Mouse (Mus musculus): ENCODE results near the gene Olfr20. TPM values are rescaled to one million over a fixed set of nuclear protein-coding genes. Genes with fewer than 3 reads are reported as not detected.

Gene Olfr20
- total and polyA plus RNA-seq, 2 experiments from 2014 or later: not detected

DNA sequence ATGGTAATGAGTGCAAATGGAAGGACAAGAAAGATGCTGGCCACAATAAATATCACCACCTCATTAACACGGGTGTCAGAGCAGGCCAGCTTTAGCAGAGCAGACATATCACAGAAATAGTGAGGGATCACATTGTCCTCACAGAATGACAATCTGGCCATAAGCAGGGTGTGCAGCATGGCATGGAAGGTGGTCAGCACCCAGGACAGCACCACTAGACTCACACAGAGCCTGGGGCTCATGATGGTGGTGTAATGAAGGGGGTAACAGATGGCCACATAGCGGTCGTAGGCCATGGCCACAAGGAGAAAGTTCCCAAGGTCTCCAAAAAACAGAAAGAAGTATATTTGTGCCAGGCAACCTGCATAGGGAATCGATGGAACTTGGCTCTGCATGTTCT lies 44.8 kb downstream of the Olfr20 start:
- Histone ChIP-seq H3K27ac (ENCODE audit: low read depth, low read length) (no peak overlapping the region), H3K4me3 (ENCODE audit: low read depth, low read length) (no peak overlapping the region), H3K9ac (replicated peaks; ENCODE audit: low read length, poor library complexity, severe bottlenecking) (no peak overlapping the region), H3K4me1 (ENCODE audit: insufficient read depth, low read length) (no peaks in the 10 kb centered on the region), H3K27me3 (ENCODE audit: insufficient read depth, low read length) (no peaks in the 10 kb centered on the region), H3K9me3 (ENCODE audit: low read length) (0 out of 2 replicates have a peak, but pooled peaks cover under 1% of the 10 kb centered on the region), H3K36me3 (ENCODE audit: insufficient read depth, low read length) (no peaks in the 10 kb centered on the region), H3K4me2 (ENCODE audit: low read depth, low read length, poor library complexity, severe bottlenecking) (no peak overlapping the region)
- WGBS: 76% methylated on average over 4 of the region's 4 CpGs
- no peak for DNase-seq (ENCODE audit: low spot score)
- no peak for ATAC-seq (ENCODE audit: low FRiP score)
- no peak for TF ChIP-seq CTCF (IDR thresholded peaks at IDR 0.05)

DNA sequence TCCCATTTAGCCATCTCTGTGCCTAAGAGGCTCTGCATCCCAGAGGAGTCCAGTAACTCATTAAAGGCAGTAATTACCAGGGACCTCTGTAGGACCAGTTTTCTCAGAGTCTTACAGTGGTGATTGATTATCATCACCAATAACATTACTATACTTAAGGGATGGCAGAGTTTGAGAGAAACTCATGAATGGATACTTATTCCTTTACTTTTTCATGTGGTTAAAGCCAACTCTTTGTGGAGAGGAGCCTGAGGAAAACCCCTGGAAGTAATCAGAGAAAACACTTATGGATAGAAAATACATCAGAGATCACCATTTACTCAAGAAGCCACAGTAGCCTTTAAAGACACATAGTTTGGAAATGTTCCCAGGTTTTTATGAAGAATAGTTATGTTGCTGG lies 48.9 kb downstream of the Olfr20 start, which contains the start of gene Olfr1:
Gene Olfr1 (minus strand): TSS at position 101 of the 400 bp plus-strand sequence.
- Histone ChIP-seq H3K36me3 (ENCODE audit: insufficient read depth, low read length) (no peaks in the 10 kb centered on the region), H3K4me1 (ENCODE audit: insufficient read depth, low read length) (no peaks in the 10 kb centered on the region), H3K9ac (replicated peaks; ENCODE audit: low read length, poor library complexity, severe bottlenecking) (no peak within 1 kb of the TSS)

More for the DNA sequence above, 48.9 kb downstream of the Olfr20 start, which contains the start of gene Olfr1:
- H3K27ac ChIP-seq (ENCODE audit: low read depth, low read length): no peak within 1 kb of the TSS
- no peak for DNase-seq (ENCODE audit: low spot score)
- H3K27me3 ChIP-seq (ENCODE audit: insufficient read depth, low read length): no peaks in the 10 kb centered on the region
- no peak for ATAC-seq (ENCODE audit: low FRiP score)
- H3K4me2 ChIP-seq (ENCODE audit: low read depth, low read length, poor library complexity, severe bottlenecking): no peak within 1 kb of the TSS
- H3K4me3 ChIP-seq (ENCODE audit: low read depth, low read length): no peak within 1 kb of the TSS
- no peak for TF ChIP-seq CTCF (IDR thresholded peaks at IDR 0.05)
- H3K9me3 ChIP-seq (ENCODE audit: low read length): 0 out of 2 replicates have a peak, but pooled peaks cover 2% of the 10 kb centered on the region

Other genes starting within 250 kb of the Olfr20 start
- gene Haspin, start 212.5 kb upstream of the Olfr20 start, total RNA-seq (2014; rRNA removed): 0.60 and 1.4 TPM in 2 replicates
- 0.97 and 1.3 TPM in 2 replicates for gene Haspin, start 212.5 kb upstream of the Olfr20 start, polyA plus RNA-seq (2015; fragmentation: Nextera tagmentation; extraction: Ambion mirVana)
- 1.1 TPM in 1 of 2 replicates, not detected in the other for gene P2rx5, start 190.4 kb upstream of the Olfr20 start, total RNA-seq (2014; rRNA removed)
- gene P2rx5, start 190.4 kb upstream of the Olfr20 start, polyA plus RNA-seq (2015; fragmentation: Nextera tagmentation; extraction: Ambion mirVana): 0.28 and 0.50 TPM in 2 replicates
- gene Emc6, start 173.7 kb upstream of the Olfr20 start, total RNA-seq (2014; rRNA removed): 141 and 143 TPM in 2 replicates
- gene Emc6, start 173.7 kb upstream of the Olfr20 start, polyA plus RNA-seq (2015; fragmentation: Nextera tagmentation; extraction: Ambion mirVana): 169 and 182 TPM in 2 replicates
- 43.8 and 55.6 TPM in 2 replicates for gene Tax1bp3, start 173.7 kb upstream of the Olfr20 start, total RNA-seq (2014; rRNA removed)
- 91.0 and 100 TPM in 2 replicates for gene Tax1bp3, start 173.7 kb upstream of the Olfr20 start, polyA plus RNA-seq (2015; fragmentation: Nextera tagmentation; extraction: Ambion mirVana)
- 21.5 and 22.9 TPM in 2 replicates for gene Ctns, start 151.7 kb upstream of the Olfr20 start, total RNA-seq (2014; rRNA removed)
- 13.0 and 13.3 TPM in 2 replicates for gene Ctns, start 151.7 kb upstream of the Olfr20 start, polyA plus RNA-seq (2015; fragmentation: Nextera tagmentation; extraction: Ambion mirVana)
- gene Shpk, start 151.3 kb upstream of the Olfr20 start, total RNA-seq (2014; rRNA removed): 2.2 and 2.7 TPM in 2 replicates
- 2.2 and 2.3 TPM in 2 replicates for gene Shpk, start 151.3 kb upstream of the Olfr20 start, polyA plus RNA-seq (2015; fragmentation: Nextera tagmentation; extraction: Ambion mirVana)
- gene Trpv1, start 116.5 kb upstream of the Olfr20 start, total RNA-seq (2014; rRNA removed): 0.33 and 0.42 TPM in 2 replicates
- 0.31 and 0.47 TPM in 2 replicates for gene Trpv1, start 116.5 kb upstream of the Olfr20 start, polyA plus RNA-seq (2015; fragmentation: Nextera tagmentation; extraction: Ambion mirVana)
- gene Trpv3, start 83.4 kb upstream of the Olfr20 start, total RNA-seq (2014; rRNA removed): 0.27 and 0.66 TPM in 2 replicates
- 0.20 and 0.31 TPM in 2 replicates for gene Trpv3, start 83.4 kb upstream of the Olfr20 start, polyA plus RNA-seq (2015; fragmentation: Nextera tagmentation; extraction: Ambion mirVana)
- 3.0 and 3.9 TPM in 2 replicates for gene Aspa, start 21.2 kb upstream of the Olfr20 start, total RNA-seq (2014; rRNA removed)
- gene Aspa, start 21.2 kb upstream of the Olfr20 start, polyA plus RNA-seq (2015; fragmentation: Nextera tagmentation; extraction: Ambion mirVana): 4.2 and 5.0 TPM in 2 replicates
- not detected in 2 replicates for gene Gm49340, start 21.0 kb upstream of the Olfr20 start, total RNA-seq (2014; rRNA removed)
- gene Gm49340, start 21.0 kb upstream of the Olfr20 start, polyA plus RNA-seq (2015; fragmentation: Nextera tagmentation; extraction: Ambion mirVana): not detected in 2 replicates
- not detected in 2 replicates for gene Spata22, start 21.0 kb upstream of the Olfr20 start, total RNA-seq (2014; rRNA removed)
- 0.16 and 0.31 TPM in 2 replicates for gene Spata22, start 21.0 kb upstream of the Olfr20 start, polyA plus RNA-seq (2015; fragmentation: Nextera tagmentation; extraction: Ambion mirVana)
- gene Olfr376, start 20.5 kb downstream of the Olfr20 start, total RNA-seq (2014; rRNA removed): not detected in 2 replicates
- not detected in 2 replicates for gene Olfr376, start 20.5 kb downstream of the Olfr20 start, polyA plus RNA-seq (2015; fragmentation: Nextera tagmentation; extraction: Ambion mirVana)
- gene Olfr1, start 48.8 kb downstream of the Olfr20 start, total RNA-seq (2014; rRNA removed): not detected in 2 replicates
- gene Olfr1, start 48.8 kb downstream of the Olfr20 start, polyA plus RNA-seq (2015; fragmentation: Nextera tagmentation; extraction: Ambion mirVana): not detected in 2 replicates
- gene Olfr378, start 77.7 kb downstream of the Olfr20 start, total RNA-seq (2014; rRNA removed): not detected in 2 replicates
- gene Olfr378, start 77.7 kb downstream of the Olfr20 start, polyA plus RNA-seq (2015; fragmentation: Nextera tagmentation; extraction: Ambion mirVana): not detected in 2 replicates
- gene Olfr380, start 106.7 kb downstream of the Olfr20 start, total RNA-seq (2014; rRNA removed): not detected in 2 replicates
- gene Olfr380, start 106.7 kb downstream of the Olfr20 start, polyA plus RNA-seq (2015; fragmentation: Nextera tagmentation; extraction: Ambion mirVana): not detected in 2 replicates
- gene Olfr381, start 140.8 kb downstream of the Olfr20 start, total RNA-seq (2014; rRNA removed): not detected in 2 replicates
- not detected in 2 replicates for gene Olfr381, start 140.8 kb downstream of the Olfr20 start, polyA plus RNA-seq (2015; fragmentation: Nextera tagmentation; extraction: Ambion mirVana)
- not detected in 2 replicates for gene Olfr382, start 166.4 kb downstream of the Olfr20 start, total RNA-seq (2014; rRNA removed)
- gene Olfr382, start 166.4 kb downstream of the Olfr20 start, polyA plus RNA-seq (2015; fragmentation: Nextera tagmentation; extraction: Ambion mirVana): not detected in 2 replicates
- gene Olfr385, start 242.2 kb downstream of the Olfr20 start, total RNA-seq (2014; rRNA removed): not detected in 2 replicates
- not detected in 2 replicates for gene Olfr385, start 242.2 kb downstream of the Olfr20 start, polyA plus RNA-seq (2015; fragmentation: Nextera tagmentation; extraction: Ambion mirVana)
- not detected in 2 replicates for gene Olfr384, start 247.8 kb downstream of the Olfr20 start, total RNA-seq (2014; rRNA removed)
- gene Olfr384, start 247.8 kb downstream of the Olfr20 start, polyA plus RNA-seq (2015; fragmentation: Nextera tagmentation; extraction: Ambion mirVana): not detected in 2 replicates

All from midbrain, postnatal 0 days (tissue).